Mouse (Mus musculus) hindbrain, embryonic 16.5 days (tissue): ENCODE measurements at regions not wholly inside any gene's neighbourhood (a gene's known extent, or its start where the extent isn't known, plus 50 kb on each side); places are given as distances from the start of the nearest gene placed in this dataset.

Experiments used
- ATAC-seq: fragments of 200-750 bp; cut with Nextera tagmentation; 2 replicates; pipeline ENCODE4 v1.8.0; 2017; ENCODE audit warnings: moderate TSS enrichment, moderate library complexity
- H3K27ac ChIP-seq: fragments of 300-500 bp; sonication (generic); 2 replicates; pipeline ENCODE4 v1.5.1; 2014; ENCODE audit warnings: low read depth, mild to moderate bottlenecking, control low read depth, low read length, moderate library complexity
- H3K27me3 ChIP-seq: fragments of 300-500 bp; sonication (generic); replicated peaks from 2 replicates; pipeline ENCODE4 v1.6.1; 2014; ENCODE audit warnings: low read length; ENCODE audit not compliant: control insufficient read depth, insufficient read depth
- H3K36me3 ChIP-seq: fragments of 300-500 bp; sonication (generic); 2 replicates; pipeline ENCODE4 v1.6.1; 2014; ENCODE audit warnings: mild to moderate bottlenecking, low read length, moderate library complexity, mixed read lengths; ENCODE audit not compliant: control insufficient read depth, insufficient read depth
- H3K4me1 ChIP-seq: fragments of 300-500 bp; sonication (generic); 2 replicates; pipeline ENCODE4 v1.6.1; 2014; ENCODE audit warnings: low read depth, low read length; ENCODE audit not compliant: control insufficient read depth, insufficient read depth
- H3K4me2 ChIP-seq: fragments of 300-500 bp; sonication (generic); 2 replicates; pipeline ENCODE4 v1.6.1; 2014; ENCODE audit warnings: mild to moderate bottlenecking, low read length, control low read depth, moderate library complexity
- H3K4me3 ChIP-seq: fragments of 300-500 bp; sonication (generic); 2 replicates; pipeline ENCODE4 v1.5.1; 2014; ENCODE audit warnings: mild to moderate bottlenecking, low read length, control low read depth, moderate library complexity
- H3K9ac ChIP-seq: fragments of 300-500 bp; sonication (generic); 2 replicates; pipeline ENCODE4 v1.6.1; 2014; ENCODE audit warnings: low read depth, mild to moderate bottlenecking, control low read depth, low read length, moderate library complexity
- H3K9me3 ChIP-seq: fragments of 300-500 bp; sonication (generic); 2 replicates; pipeline ENCODE4 v1.6.1; 2014; ENCODE audit warnings: mild to moderate bottlenecking, low read length, moderate library complexity; ENCODE audit not compliant: control insufficient read depth
- WGBS: fragments of 180-500 bp; shearing (Covaris S2); extraction: QIAGEN DNeasy Blood & Tissue Kit; methylation state at CpG from one replicate; pipeline ENCODE4 v1.1.7; 2014; 5-methylcytosine and 5-hydroxymethylcytosine counted together

GRCm38 (mm10) chr10:119018490-119018889 is 148.5 kb upstream of the Dyrk2 start:
- 95% methylated on average over 4 of the region's 4 CpGs for WGBS
- Histone ChIP-seq H3K4me1 (no peaks in the 10 kb centered on the region), H3K4me3 (no peak overlapping the region), H3K36me3 (no peaks in the 10 kb centered on the region), H3K27ac (no peak overlapping the region), H3K4me2 (no peak overlapping the region), H3K27me3 (no peaks in the 10 kb centered on the region), H3K9ac (no peak overlapping the region), H3K9me3 (no peaks in the 10 kb centered on the region)
- no peak for ATAC-seq

GRCm38 (mm10) chr10:119016104-119016503 is 146.1 kb upstream of the Dyrk2 start:
- Histone ChIP-seq H3K4me1 (no peaks in the 10 kb centered on the region), H3K4me2 (no peak overlapping the region), H3K9me3 (no peaks in the 10 kb centered on the region), H3K27me3 (no peaks in the 10 kb centered on the region), H3K9ac (no peak overlapping the region), H3K27ac (no peak overlapping the region), H3K36me3 (no peaks in the 10 kb centered on the region), H3K4me3 (no peak overlapping the region)
- ATAC-seq, result no peak
- WGBS, result 86% methylated on average over 8 of the region's 8 CpGs

- H3K36me3 ChIP-seq, result no peaks in the 10 kb centered on the region
- H3K4me1 ChIP-seq, result no peaks in the 10 kb centered on the region
- H3K9ac ChIP-seq, result no peak overlapping the region
- no peaks in the 10 kb centered on the region for H3K9me3 ChIP-seq
- no peak overlapping the region for H3K4me2 ChIP-seq
- no peak overlapping the region for H3K27ac ChIP-seq
- H3K4me3 ChIP-seq, result no peak overlapping the region
- ATAC-seq, result no peak
- WGBS, result 69% methylated on average over 16 of the region's 16 CpGs
- H3K27me3 ChIP-seq, result no peaks in the 10 kb centered on the region
Measured at GRCm38 (mm10) chr10:119015311-119016055, 145.5 kb upstream of the Dyrk2 start.

GRCm38 (mm10) chr10:119014731-119015130 is 144.7 kb upstream of the Dyrk2 start:
- no peaks in the 10 kb centered on the region for H3K36me3 ChIP-seq
- H3K9ac ChIP-seq, result no peak overlapping the region
- H3K4me2 ChIP-seq, result no peak overlapping the region
- H3K4me1 ChIP-seq, result no peaks in the 10 kb centered on the region
- no peak overlapping the region for H3K4me3 ChIP-seq
- H3K27me3 ChIP-seq, result no peaks in the 10 kb centered on the region
- WGBS, result 80% methylated on average over 4 of the region's 4 CpGs
- H3K9me3 ChIP-seq, result no peaks in the 10 kb centered on the region
- ATAC-seq, result no peak
- H3K27ac ChIP-seq, result no peak overlapping the region

- H3K27me3 ChIP-seq, result no peaks in the 10 kb centered on the region
- no peak overlapping the region for H3K4me2 ChIP-seq
- H3K36me3 ChIP-seq, result no peaks in the 10 kb centered on the region
- H3K4me3 ChIP-seq, result no peak overlapping the region
- ATAC-seq, result no peak
- H3K4me1 ChIP-seq, result no peaks in the 10 kb centered on the region
- WGBS, result 80% methylated on average over 4 of the region's 4 CpGs
- no peak overlapping the region for H3K27ac ChIP-seq
- no peaks in the 10 kb centered on the region for H3K9me3 ChIP-seq
- H3K9ac ChIP-seq, result no peak overlapping the region
Measured at GRCm38 (mm10) chr10:119013758-119014157, 143.7 kb upstream of the Dyrk2 start.

GRCm38 (mm10) chr10:119011511-119011910 is 141.5 kb upstream of the Dyrk2 start:
- H3K4me2 ChIP-seq, result no peak overlapping the region
- no peak overlapping the region for H3K9ac ChIP-seq
- WGBS, result 84% methylated on average over 6 of the region's 6 CpGs
- H3K4me3 ChIP-seq, result no peak overlapping the region
- H3K27ac ChIP-seq, result no peak overlapping the region
- no peaks in the 10 kb centered on the region for H3K9me3 ChIP-seq
- ATAC-seq, result no peak
- H3K4me1 ChIP-seq, result no peaks in the 10 kb centered on the region
- no peaks in the 10 kb centered on the region for H3K27me3 ChIP-seq
- H3K36me3 ChIP-seq, result no peaks in the 10 kb centered on the region

- no peak overlapping the region for H3K27ac ChIP-seq
Measured at GRCm38 (mm10) chr10:119010884-119011283, 140.9 kb upstream of the Dyrk2 start.

GRCm38 (mm10) chr10:119006866-119007575 is 137.0 kb upstream of the Dyrk2 start:
- H3K27ac ChIP-seq, result no peak overlapping the region

More at GRCm38 (mm10) chr10:119010884-119011283, 140.9 kb upstream of the Dyrk2 start:
- H3K4me3 ChIP-seq, result no peak overlapping the region
- H3K9ac ChIP-seq, result no peak overlapping the region
- no peaks in the 10 kb centered on the region for H3K9me3 ChIP-seq
- WGBS, result 46% methylated on average over 7 of the region's 7 CpGs
- H3K36me3 ChIP-seq, result no peaks in the 10 kb centered on the region
- H3K4me1 ChIP-seq, result no peaks in the 10 kb centered on the region
- H3K4me2 ChIP-seq, result no peak overlapping the region
- no peaks in the 10 kb centered on the region for H3K27me3 ChIP-seq
- ATAC-seq, result no peak

GRCm38 (mm10) chr10:119005491-119005890 is 135.5 kb upstream of the Dyrk2 start:
- no peaks in the 10 kb centered on the region for H3K27me3 ChIP-seq
- no peaks in the 10 kb centered on the region for H3K9me3 ChIP-seq
- H3K36me3 ChIP-seq, result no peaks in the 10 kb centered on the region
- 90% methylated on average over 8 of the region's 8 CpGs for WGBS
- no peak overlapping the region for H3K4me2 ChIP-seq
- no peak for ATAC-seq
- no peak overlapping the region for H3K4me3 ChIP-seq
- H3K9ac ChIP-seq, result no peak overlapping the region
- H3K27ac ChIP-seq, result no peak overlapping the region
- H3K4me1 ChIP-seq, result no peaks in the 10 kb centered on the region

More at GRCm38 (mm10) chr10:119006866-119007575, 137.0 kb upstream of the Dyrk2 start:
- ATAC-seq, result no peak
- no peak overlapping the region for H3K9ac ChIP-seq
- H3K4me3 ChIP-seq, result no peak overlapping the region
- H3K36me3 ChIP-seq, result no peaks in the 10 kb centered on the region
- H3K9me3 ChIP-seq, result no peaks in the 10 kb centered on the region
- H3K4me1 ChIP-seq, result no peaks in the 10 kb centered on the region
- H3K4me2 ChIP-seq, result no peak overlapping the region
- WGBS, result 83% methylated on average over 19 of the region's 19 CpGs
- H3K27me3 ChIP-seq, result no peaks in the 10 kb centered on the region
